Mouse (Mus musculus) E14TG2a.4 (cell line): ENCODE results near the gene Casp6.

Experiments
- CTCF ChIP-seq: conservative IDR thresholded peaks from 2 replicates; pipeline ENCODE4 v1.5.1; 2014; ENCODE audit warnings: low read length
- NANOG ChIP-seq: IDR thresholded peaks from 2 replicates; pipeline ENCODE4 v1.6.1; 2014; ENCODE audit warnings: borderline replicate concordance, low read length, mixed read lengths

GRCm38 (mm10) chr3:129948359-129948758 is 47.1 kb downstream of the Casp6 start:
- TF ChIP-seq CTCF (no peak), NANOG (no peak)
